Mouse (Mus musculus) embryonic facial prominence, embryonic 11.5 days (tissue): ENCODE measurements around the gene Txnrd1. TPM values are rescaled to one million over a fixed set of nuclear protein-coding genes. Genes with fewer than 3 reads are reported as not detected.

Experiments used
- ATAC-seq: fragments of 200-750 bp; cut with Nextera tagmentation; replicated peaks from 2 replicates; pipeline ENCODE4 v1.8.0; 2017; ENCODE audit warnings: low read depth; ENCODE audit not compliant: insufficient number of reproducible peaks, low FRiP score, low TSS enrichment
- DNase-seq: peaks from one replicate; pipeline ENCODE4 v3.0.0-alpha.2; 2015; ENCODE audit warnings: low spot score
- H3K27ac ChIP-seq: fragments of 300-500 bp; sonication (generic); replicated peaks from 2 replicates; pipeline ENCODE4 v1.5.1; 2014; ENCODE audit warnings: mild to moderate bottlenecking, low read depth, low read length, control low read depth
- H3K27me3 ChIP-seq: fragments of 300-500 bp; sonication (generic); 2 replicates; pipeline ENCODE4 v1.6.1; 2014; ENCODE audit warnings: mild to moderate bottlenecking, low read length, moderate library complexity, mixed read lengths; ENCODE audit not compliant: control insufficient read depth, insufficient read depth
- H3K36me3 ChIP-seq: fragments of 300-500 bp; sonication (generic); replicated peaks from 2 replicates; pipeline ENCODE4 v1.6.1; 2014; ENCODE audit warnings: low read depth, mild to moderate bottlenecking, low read length, moderate library complexity, mixed read lengths; ENCODE audit not compliant: control insufficient read depth, insufficient read depth
- H3K4me1 ChIP-seq: fragments of 300-500 bp; sonication (generic); 2 replicates; pipeline ENCODE4 v1.6.1; 2014; ENCODE audit warnings: low read length, mixed read lengths; ENCODE audit not compliant: control insufficient read depth, insufficient read depth
- H3K4me2 ChIP-seq: fragments of 300-500 bp; sonication (generic); 2 replicates; pipeline ENCODE4 v1.6.1; 2014; ENCODE audit warnings: low read depth, mild to moderate bottlenecking, control low read depth, low read length, moderate library complexity
- H3K4me3 ChIP-seq: fragments of 300-500 bp; sonication (generic); 2 replicates; pipeline ENCODE4 v1.5.1; 2014; ENCODE audit warnings: low read depth, low read length, control low read depth
- H3K9ac ChIP-seq: fragments of 300-500 bp; sonication (generic); replicated peaks from 2 replicates; pipeline ENCODE4 v1.6.1; 2014; ENCODE audit warnings: mild to moderate bottlenecking, control low read depth, low read length
- H3K9me3 ChIP-seq: fragments of 300-500 bp; sonication (generic); replicated peaks from 2 replicates; pipeline ENCODE4 v1.6.1; 2016; ENCODE audit warnings: mild to moderate bottlenecking, low read length, inconsistent platforms, mixed read lengths; ENCODE audit not compliant: control insufficient read depth
- WGBS: fragments of 180-500 bp; shearing (Covaris S2); extraction: QIAGEN DNeasy Blood & Tissue Kit; methylation state at CpG from one replicate; pipeline ENCODE4 v1.1.7; 2014; 5-methylcytosine and 5-hydroxymethylcytosine counted together
- polyA plus RNA-seq: library from polyadenylated mRNA; unstranded; fragments of >200 nt; fragmentation: Nextera tagmentation; extraction: Ambion mirVana; gene quantifications from 2 replicates; pipeline ENCODE4 v1.2.1, GENCODE M21; 2014

The Txnrd1 gene
- polyA plus RNA-seq, 1 experiment from 2014 or later = 180 TPM

GRCm38 (mm10) chr10:82910198-82910597 lies 76.4 kb downstream of the Txnrd1 start:
- no peak overlapping the region for H3K4me3 ChIP-seq
- ATAC-seq = no peak
- 65% methylated on average over 3 of the region's 3 CpGs for WGBS
- H3K4me2 ChIP-seq = no peak overlapping the region
- no peaks in the 10 kb centered on the region for H3K9me3 ChIP-seq
- H3K27ac ChIP-seq = no peak overlapping the region
- H3K4me1 ChIP-seq = no peaks in the 10 kb centered on the region
- DNase-seq = no peak
- no peaks in the 10 kb centered on the region for H3K36me3 ChIP-seq
- H3K9ac ChIP-seq = no peak overlapping the region
- H3K27me3 ChIP-seq = no peaks in the 10 kb centered on the region

- Histone ChIP-seq H3K4me1 (no peaks in the 10 kb centered on the region), H3K4me3 (no peak overlapping the region), H3K4me2 (no peak overlapping the region), H3K9me3 (no peaks in the 10 kb centered on the region), H3K27ac (no peak overlapping the region), H3K9ac (no peak overlapping the region), H3K27me3 (no peaks in the 10 kb centered on the region), H3K36me3 (no peaks in the 10 kb centered on the region)
- WGBS = 84% methylated on average over 4 of the region's 4 CpGs
- no peak for DNase-seq
- no peak for ATAC-seq
These were observed 79.5 kb downstream of the Txnrd1 start for GRCm38 (mm10) chr10:82913238-82913637.

DNA sequence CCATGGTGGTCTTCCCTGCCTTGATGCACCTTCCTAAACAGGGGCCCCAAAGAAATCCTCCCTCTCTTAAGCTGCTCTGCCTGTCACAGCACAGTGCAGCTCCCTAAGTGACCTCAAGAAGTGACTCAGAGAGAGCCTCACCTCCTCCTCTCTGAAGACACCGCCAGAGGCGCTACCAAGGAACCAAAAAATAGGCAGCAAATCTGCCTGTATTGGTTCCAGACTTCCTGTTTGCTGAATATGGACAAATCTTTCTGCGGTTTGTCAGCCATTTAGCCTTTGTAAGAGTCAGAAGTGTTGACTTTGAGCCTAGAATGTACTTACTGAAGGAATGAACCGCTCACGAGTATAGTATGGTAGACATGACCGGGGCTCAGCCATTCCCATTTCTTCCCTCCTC lies 80.0 kb downstream of the Txnrd1 start:
- ATAC-seq (no peak), DNase-seq (no peak)
- Histone ChIP-seq H3K4me3 (no peak overlapping the region), H3K9ac (no peak overlapping the region), H3K27ac (no peak overlapping the region), H3K4me2 (no peak overlapping the region), H3K9me3 (no peaks in the 10 kb centered on the region), H3K36me3 (no peaks in the 10 kb centered on the region), H3K4me1 (no peaks in the 10 kb centered on the region), H3K27me3 (no peaks in the 10 kb centered on the region)
- WGBS = 81% methylated on average over 6 of the region's 6 CpGs

DNA sequence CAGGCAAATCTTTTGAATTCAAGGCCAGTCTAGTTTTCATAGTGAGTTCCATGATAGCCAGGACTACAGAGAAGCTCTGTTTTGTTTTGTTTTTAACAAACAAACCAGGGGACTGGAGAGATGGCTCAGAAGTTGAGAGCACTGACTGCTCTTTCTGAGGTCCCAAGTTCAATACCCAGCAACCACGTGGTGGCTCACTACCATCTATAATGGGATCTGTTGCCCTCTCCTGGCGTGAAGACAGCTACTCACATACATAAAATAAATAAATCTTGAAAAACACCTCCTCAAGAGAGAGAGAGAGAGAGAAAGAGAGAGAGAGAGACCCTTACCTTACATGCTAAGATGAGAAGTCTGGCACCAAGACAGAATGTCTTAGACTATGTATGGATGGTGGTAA lies 84.9 kb downstream of the Txnrd1 start:
- Histone ChIP-seq H3K27ac (no peak overlapping the region), H3K9ac (no peak overlapping the region), H3K4me1 (no peaks in the 10 kb centered on the region), H3K36me3 (no peaks in the 10 kb centered on the region), H3K9me3 (no peaks in the 10 kb centered on the region), H3K4me3 (no peak overlapping the region), H3K4me2 (no peak overlapping the region), H3K27me3 (no peaks in the 10 kb centered on the region)
- 75% methylated on average over 2 of the region's 2 CpGs for WGBS
- ATAC-seq (no peak), DNase-seq (no peak)

- H3K27me3 ChIP-seq = no peaks in the 10 kb centered on the region
- no peaks in the 10 kb centered on the region for H3K9me3 ChIP-seq
- 86% methylated on average over 4 of the region's 4 CpGs for WGBS
- no peak overlapping the region for H3K4me3 ChIP-seq
- H3K36me3 ChIP-seq = no peaks in the 10 kb centered on the region
- no peak for ATAC-seq
- no peak overlapping the region for H3K9ac ChIP-seq
- no peak for DNase-seq
- H3K4me2 ChIP-seq = no peak overlapping the region
- H3K27ac ChIP-seq = no peak overlapping the region
- no peaks in the 10 kb centered on the region for H3K4me1 ChIP-seq
These were observed 85.7 kb downstream of the Txnrd1 start for GRCm38 (mm10) chr10:82919404-82919980.

- Histone ChIP-seq H3K9ac (no peak overlapping the region), H3K36me3 (no peaks in the 10 kb centered on the region), H3K9me3 (no peaks in the 10 kb centered on the region), H3K27me3 (no peaks in the 10 kb centered on the region), H3K27ac (no peak overlapping the region), H3K4me1 (no peaks in the 10 kb centered on the region), H3K4me2 (no peak overlapping the region), H3K4me3 (no peak overlapping the region)
- ATAC-seq = no peak
- 74% methylated on average over 3 of the region's 3 CpGs for WGBS
- no peak for DNase-seq
These were observed 89.8 kb downstream of the Txnrd1 start for GRCm38 (mm10) chr10:82923547-82923946.

GRCm38 (mm10) chr10:82924750-82925149 lies 91.0 kb downstream of the Txnrd1 start:
- H3K4me2 ChIP-seq = no peak overlapping the region
- H3K9me3 ChIP-seq = no peaks in the 10 kb centered on the region
- H3K27me3 ChIP-seq = no peaks in the 10 kb centered on the region
- H3K4me1 ChIP-seq = no peaks in the 10 kb centered on the region
- DNase-seq = no peak
- ATAC-seq = no peak
- WGBS = 91% methylated on average over 2 of the region's 2 CpGs
- no peak overlapping the region for H3K4me3 ChIP-seq
- H3K36me3 ChIP-seq = no peaks in the 10 kb centered on the region
- no peak overlapping the region for H3K27ac ChIP-seq
- H3K9ac ChIP-seq = no peak overlapping the region

DNA sequence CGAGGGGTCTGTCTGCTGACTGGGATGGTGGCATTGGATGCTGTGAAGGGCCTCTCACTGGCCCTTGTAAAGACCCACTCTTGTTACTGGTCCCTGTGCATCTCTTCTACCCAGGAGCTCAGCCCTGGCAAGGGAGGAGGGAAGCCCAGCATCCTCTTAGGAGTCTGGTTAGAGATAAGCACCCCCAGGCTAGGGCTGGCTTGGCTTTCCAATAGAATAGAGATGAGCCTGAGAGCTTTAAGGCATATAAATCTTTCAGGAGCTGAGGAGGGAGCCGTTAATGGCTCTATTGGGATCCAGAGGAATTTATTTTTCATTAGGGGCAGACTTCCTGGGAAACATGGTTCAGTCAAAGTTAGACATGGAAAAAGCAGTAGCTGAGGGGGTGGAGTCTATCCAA lies 91.9 kb downstream of the Txnrd1 start:
- no peak overlapping the region for H3K4me3 ChIP-seq
- H3K9me3 ChIP-seq = no peaks in the 10 kb centered on the region
- H3K27ac ChIP-seq = no peak overlapping the region
- H3K36me3 ChIP-seq = no peaks in the 10 kb centered on the region
- WGBS = 90% methylated on average over 2 of the region's 2 CpGs
- no peak overlapping the region for H3K4me2 ChIP-seq
- H3K9ac ChIP-seq = no peak overlapping the region
- DNase-seq (no peak), ATAC-seq (no peak)
- no peaks in the 10 kb centered on the region for H3K27me3 ChIP-seq
- H3K4me1 ChIP-seq = no peaks in the 10 kb centered on the region
